ENCODE assay signal across 19 mouse cellular contexts in genomic region chr7:51991020-51991419, GRCm38 (mm10). TPM values are rescaled to one million over a fixed set of nuclear protein-coding genes. Genes with fewer than 3 reads are reported as not detected.
DNase-seq lines count a peak whose midpoint lies in the region; ATAC-seq lines count a peak whose summit lies in the region.
"Had no signal": no experiment of that assay in that cellular context is flagged by ENCODE, and none has a peak within 500 bp of the region (broad histone marks: within the 10 kb centered on the region; RNA-seq: fewer than 3 reads in every experiment).

No protein-coding gene starts in this region.

- no peak overlapping the region for H3K27ac ChIP-seq in neural tube, embryonic 14.5 days (ENCODE audit: low read depth, low read length)
- H3K27ac ChIP-seq in neural tube, embryonic 15.5 days (replicated peaks): no peak overlapping the region
- H3K27ac ChIP-seq: heart, adult 2 months; neural tube, embryonic 12.5 days had no signal

- no peak overlapping the region for H3K4me2 ChIP-seq in neural tube, embryonic 14.5 days (ENCODE audit: low read depth, low read length)
- no peak overlapping the region for H3K4me2 ChIP-seq in neural tube, embryonic 15.5 days
- H3K4me2 ChIP-seq: neural tube, embryonic 12.5 days had no signal

- no peaks in the 10 kb centered on the region for H3K27me3 ChIP-seq in neural tube, embryonic 14.5 days (ENCODE audit: control insufficient read depth, insufficient read depth, low read length)
- no peaks in the 10 kb centered on the region for H3K27me3 ChIP-seq in neural tube, embryonic 15.5 days (replicated peaks)
- H3K27me3 ChIP-seq: neural tube, embryonic 12.5 days; Patski had no signal

- 88% methylated on average over 3 of the region's 3 CpGs for WGBS in neural tube, embryonic 14.5 days
- 92% methylated on average over 3 of the region's 3 CpGs for WGBS in neural tube, embryonic 15.5 days

- ATAC-seq in neural tube, embryonic 14.5 days (ENCODE audit: low read depth): 0 out of 2 replicates have a peak, but pooled peaks have one; percentile 14
- ATAC-seq in neural tube, embryonic 15.5 days (ENCODE audit: low FRiP score): no peak
- ATAC-seq in megakaryocyte-erythroid progenitor cell, adult 5-6 weeks (replicated peaks; ENCODE audit: low FRiP score, low TSS enrichment, poor library complexity, severe bottlenecking): peak; percentile 98
- ATAC-seq: Patski had no signal

- no peak overlapping the region for H3K9ac ChIP-seq in neural tube, embryonic 14.5 days (replicated peaks; ENCODE audit: low read depth, low read length)
- H3K9ac ChIP-seq in neural tube, embryonic 15.5 days (replicated peaks): no peak overlapping the region
- H3K9ac ChIP-seq: neural tube, embryonic 12.5 days had no signal

- peak; percentile 83 for DNase-seq in c-Kit-positive CD71-positive TER-119-positive erythroid progenitor cells, embryonic 14.5 days (ENCODE audit: low spot score)
- peak; percentile 73 for DNase-seq in liver
- no peak for DNase-seq in layer of hippocampus, adult 9-10 months (ENCODE audit: low spot score)
- DNase-seq in cerebellum, postnatal 36 days: no peak
- DNase-seq: cerebellum, adult 18-20 months; heart, adult 2 months; kidney, adult 18-20 months; kidney, postnatal 4 days; lung, postnatal 4 days; thymus, postnatal 4 days had no signal

- no peak overlapping the region for H3K4me3 ChIP-seq in neural tube, embryonic 14.5 days (ENCODE audit: low read depth, low read length)
- no peak overlapping the region for H3K4me3 ChIP-seq in neural tube, embryonic 15.5 days (replicated peaks)
- H3K4me3 ChIP-seq: heart, adult 2 months; neural tube, embryonic 12.5 days had no signal

- no peaks in the 10 kb centered on the region for H3K9me3 ChIP-seq in neural tube, embryonic 14.5 days (ENCODE audit: control insufficient read depth, low read length)
- H3K9me3 ChIP-seq in neural tube, embryonic 15.5 days (replicated peaks): no peaks in the 10 kb centered on the region
- H3K9me3 ChIP-seq: neural tube, embryonic 12.5 days had no signal

- no peaks in the 10 kb centered on the region for H3K4me1 ChIP-seq in neural tube, embryonic 14.5 days (ENCODE audit: control insufficient read depth, insufficient read depth, low read length)
- no peaks in the 10 kb centered on the region for H3K4me1 ChIP-seq in neural tube, embryonic 15.5 days
- H3K4me1 ChIP-seq: neural tube, embryonic 12.5 days had no signal

- no peaks in the 10 kb centered on the region for H3K36me3 ChIP-seq in neural tube, embryonic 14.5 days (ENCODE audit: control insufficient read depth, insufficient read depth, low read length)
- H3K36me3 ChIP-seq in neural tube, embryonic 15.5 days: no peaks in the 10 kb centered on the region
- H3K36me3 ChIP-seq: neural tube, embryonic 12.5 days had no signal

RNA-seq across cellular contexts. Expression of gene Svip, which starts 14.8 kb away (rescaled TPM):
- 25.9 and 28.0 TPM in 2 replicates for polyA plus RNA-seq in neural tube, embryonic 14.5 days (2014; fragmentation: Nextera tagmentation; extraction: Ambion mirVana)
- polyA plus RNA-seq in neural tube, embryonic 15.5 days (2015; fragmentation: Nextera tagmentation; extraction: Ambion mirVana): 18.7 and 23.9 TPM in 2 replicates
- 22.7 and 26.2 TPM in 2 replicates for total RNA-seq in megakaryocyte-erythroid progenitor cell, adult 5-6 weeks (2014; fragmentation: Nextera tagmentation)
- 16.6 and 21.8 TPM in 2 replicates for total RNA-seq in megakaryocyte-erythroid progenitor cell, adult 5-6 weeks (2017)

RNA-seq across cellular contexts. Expression of gene 1700015G11Rik, which starts 24.5 kb away (rescaled TPM):
- polyA plus RNA-seq in neural tube, embryonic 14.5 days (2014; fragmentation: Nextera tagmentation; extraction: Ambion mirVana): not detected in 2 replicates
- polyA plus RNA-seq in neural tube, embryonic 15.5 days (2015; fragmentation: Nextera tagmentation; extraction: Ambion mirVana): not detected in 2 replicates
- total RNA-seq in megakaryocyte-erythroid progenitor cell, adult 5-6 weeks (2014; fragmentation: Nextera tagmentation): not detected in 2 replicates
- total RNA-seq in megakaryocyte-erythroid progenitor cell, adult 5-6 weeks (2017): not detected in 2 replicates
- total RNA-seq: heart, adult 2 months; hematopoietic stem cell, adult 5-6 weeks; left cerebral cortex, adult 18-20 months; liver, adult 2 months; midbrain, postnatal 0 days had no signal
- polyA plus RNA-seq: heart, adult 2 months; liver, adult 2 months; midbrain, postnatal 0 days; neural tube, embryonic 12.5 days; Patski had no signal

Comparison
In these comparisons a context has a peak if more than half of its experiments do, and no peak if none do; other contexts are left out.
1. DNase-seq: peak in c-Kit-positive CD71-positive TER-119-positive erythroid progenitor cells, embryonic 14.5 days (single experiment) and liver (single experiment); none in layer of hippocampus, adult 9-10 months (single experiment) and cerebellum, postnatal 36 days (0 of 2).